Mouse (Mus musculus) erythroid progenitor cell, adult 5-6 weeks (primary cell): ENCODE measurements around the gene Adtrp. TPM values are rescaled to one million over a fixed set of nuclear protein-coding genes. Genes with fewer than 3 reads are reported as not detected.

Experiments
- ATAC-seq: replicated peaks from 2 replicates; pipeline ENCODE4 v1.8.0; 2016; ENCODE audit warnings: moderate number of reproducible peaks, mild to moderate bottlenecking, moderate TSS enrichment, inconsistent platforms; ENCODE audit not compliant: poor library complexity, low FRiP score, severe bottlenecking
- total RNA-seq, 2 experiments: library from RNA; stranded (forward) in 1 of 2; stranded (reverse) in 1 of 2; fragments of 150-400 nt in 1 of 2; fragments of 186-747, 209-891 nt in 1 of 2; gene quantifications; 2 replicates each; pipeline versions ENCODE4 v1.2.3 to v1.2.4; 2015 to 2017; ENCODE audit warnings: low replicate concordance in 2 of 2

Adtrp gene
- total RNA-seq, 2 experiments from 2014 or later: not detected

DNA sequence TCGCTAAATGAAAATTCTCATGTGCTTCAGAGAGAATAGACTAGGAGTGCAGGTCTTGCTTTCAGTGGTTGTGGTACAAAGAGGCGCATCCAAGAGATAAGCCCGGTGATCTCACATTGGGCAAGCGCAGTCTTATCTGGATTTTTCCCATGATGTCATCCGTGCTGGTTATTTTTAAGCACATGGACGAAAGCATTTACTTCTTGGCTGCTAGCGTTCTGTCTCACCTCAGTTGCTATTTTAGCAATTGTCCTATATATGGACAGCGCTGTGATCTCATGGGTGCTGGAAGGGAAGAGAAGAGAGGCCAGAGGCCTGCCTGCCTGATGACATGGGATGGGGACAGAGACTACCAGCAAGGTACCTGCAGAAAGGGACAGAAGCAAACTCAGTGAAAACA lies 117.8 kb downstream of the Adtrp start:
- ATAC-seq: no peak

DNA sequence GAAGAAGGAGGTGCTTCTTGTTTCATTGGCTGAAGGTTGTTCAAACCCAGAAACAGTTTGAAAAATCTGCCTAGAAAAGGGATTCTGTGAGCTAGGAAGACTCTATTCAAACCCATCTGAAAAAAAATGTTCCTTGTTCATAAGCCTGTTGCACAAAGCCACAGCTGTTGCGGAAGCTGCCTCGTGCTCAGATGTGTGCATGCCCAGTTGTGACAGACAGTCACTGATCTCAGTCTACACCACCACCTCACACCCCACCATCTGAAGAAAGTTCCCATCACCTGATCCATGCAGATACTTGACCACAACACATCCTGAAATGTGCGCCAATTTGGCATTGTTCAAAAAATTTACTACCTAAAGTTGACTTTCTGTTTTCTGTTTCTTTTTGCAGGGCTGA lies 119.7 kb downstream of the Adtrp start:
- ATAC-seq: no peak

DNA sequence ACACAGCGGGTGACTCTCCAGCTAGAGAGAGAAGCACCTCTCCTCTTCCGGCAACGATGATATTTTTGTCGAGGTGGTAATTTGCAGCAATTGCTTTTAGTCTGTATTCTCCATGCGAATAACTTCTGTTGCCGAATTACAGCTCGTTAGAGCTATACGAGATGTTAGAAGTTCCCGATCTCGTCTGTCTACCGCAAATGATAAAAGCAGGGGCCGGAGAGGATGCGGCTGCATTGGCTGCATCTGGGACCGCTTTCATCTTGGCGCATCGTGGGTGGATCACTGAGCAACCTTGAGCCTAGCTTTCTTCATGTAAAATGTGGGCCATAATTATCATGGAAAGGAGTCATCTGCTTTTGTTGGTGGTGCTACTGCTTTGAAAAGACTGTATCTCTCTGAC lies 128.2 kb downstream of the Adtrp start:
- ATAC-seq: no peak

DNA sequence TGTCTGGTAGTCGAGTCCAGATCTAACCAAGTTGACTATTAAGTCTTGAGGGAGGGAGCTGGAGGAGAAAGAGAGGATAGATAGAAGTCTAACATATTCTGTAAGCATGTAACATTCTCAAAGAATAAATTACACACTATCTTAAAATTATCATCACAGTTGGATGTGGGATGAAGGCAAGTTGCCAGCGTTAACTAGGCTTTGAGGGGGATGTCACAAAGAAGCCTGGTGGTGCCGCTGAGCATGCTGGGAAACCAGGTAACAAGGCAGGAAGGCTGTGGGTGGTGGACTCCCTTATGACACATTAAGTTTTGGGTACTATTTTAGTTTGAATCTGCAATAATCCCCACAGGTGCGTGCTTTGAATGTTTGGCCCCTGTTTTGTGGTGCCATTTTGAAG lies 129.4 kb downstream of the Adtrp start:
- no peak for ATAC-seq

Other genes starting within 250 kb of the Adtrp start
- gene Tmem170b, start 241.8 kb downstream of the Adtrp start, total RNA-seq (2015; ENCODE audit: low replicate concordance): 9.4 and 10.5 TPM in 2 replicates
- 7.4 and 7.6 TPM in 2 replicates for gene Tmem170b, start 241.8 kb downstream of the Adtrp start, total RNA-seq (2017; ENCODE audit: low replicate concordance)
- gene Hivep1, start 204.3 kb upstream of the Adtrp start, total RNA-seq (2015; ENCODE audit: low replicate concordance): 28.1 and 65.0 TPM in 2 replicates
- gene Hivep1, start 204.3 kb upstream of the Adtrp start, total RNA-seq (2017; ENCODE audit: low replicate concordance): 8.9 and 22.3 TPM in 2 replicates